Mouse (Mus musculus) forebrain, embryonic 13.5 days (tissue): Measurements from ENCODE around the gene Clec2g. TPM values are rescaled to one million over a fixed set of nuclear protein-coding genes. Genes with fewer than 3 reads are reported as not detected.
"Not testable (repeated sequence)": the region's sequence is repeated elsewhere in the genome, so short reads cannot be mapped to it uniquely, and the experiment has no call there.

Experiments
- ATAC-seq: fragments of 200-750 bp; cut with Nextera tagmentation; 2 replicates; pipeline ENCODE4 v1.8.0; 2017
- H3K27ac ChIP-seq: fragments of 300-500 bp; sonication (generic); 2 replicates; pipeline ENCODE4 v1.5.1; 2015; ENCODE audit warnings: inconsistent platforms, mild to moderate bottlenecking, moderate library complexity
- H3K27me3 ChIP-seq: fragments of 300-500 bp; sonication (generic); 2 replicates; pipeline ENCODE4 v1.6.1; 2015; ENCODE audit warnings: mild to moderate bottlenecking, inconsistent platforms
- H3K36me3 ChIP-seq: fragments of 300-500 bp; sonication (generic); 2 replicates; pipeline ENCODE4 v1.6.1; 2015; ENCODE audit warnings: mild to moderate bottlenecking, inconsistent platforms; ENCODE audit not compliant: poor library complexity, severe bottlenecking
- H3K4me1 ChIP-seq: fragments of 300-500 bp; sonication (generic); 2 replicates; pipeline ENCODE4 v1.6.1; 2015; ENCODE audit warnings: inconsistent platforms
- H3K4me2 ChIP-seq: fragments of 300-500 bp; sonication (generic); 2 replicates; pipeline ENCODE4 v1.6.1; 2015; ENCODE audit warnings: inconsistent platforms, mild to moderate bottlenecking, moderate library complexity
- H3K4me3 ChIP-seq: fragments of 300-500 bp; sonication (generic); 2 replicates; pipeline ENCODE4 v1.5.1; 2015; ENCODE audit warnings: mild to moderate bottlenecking, inconsistent platforms
- H3K9ac ChIP-seq: fragments of 300-500 bp; sonication (generic); 2 replicates; pipeline ENCODE4 v1.6.1; 2015; ENCODE audit warnings: mild to moderate bottlenecking, inconsistent platforms
- H3K9me3 ChIP-seq: fragments of 300-500 bp; sonication (generic); replicated peaks from 2 replicates; pipeline ENCODE4 v1.6.1; 2016; ENCODE audit warnings: inconsistent platforms
- WGBS: fragments of 180-500 bp; shearing (Covaris S2); methylation state at CpG from one replicate; pipeline ENCODE4 v1.1.7; 2015; 5-methylcytosine and 5-hydroxymethylcytosine counted together
- polyA plus RNA-seq: library from polyadenylated mRNA; unstranded; fragments of >200 nt; fragmentation: Nextera tagmentation; extraction: Ambion mirVana; gene quantifications from 2 replicates; pipeline ENCODE4 v1.2.1, GENCODE M21; 2015

The Clec2g gene
- polyA plus RNA-seq, 1 experiment from 2014 or later = not detected

DNA sequence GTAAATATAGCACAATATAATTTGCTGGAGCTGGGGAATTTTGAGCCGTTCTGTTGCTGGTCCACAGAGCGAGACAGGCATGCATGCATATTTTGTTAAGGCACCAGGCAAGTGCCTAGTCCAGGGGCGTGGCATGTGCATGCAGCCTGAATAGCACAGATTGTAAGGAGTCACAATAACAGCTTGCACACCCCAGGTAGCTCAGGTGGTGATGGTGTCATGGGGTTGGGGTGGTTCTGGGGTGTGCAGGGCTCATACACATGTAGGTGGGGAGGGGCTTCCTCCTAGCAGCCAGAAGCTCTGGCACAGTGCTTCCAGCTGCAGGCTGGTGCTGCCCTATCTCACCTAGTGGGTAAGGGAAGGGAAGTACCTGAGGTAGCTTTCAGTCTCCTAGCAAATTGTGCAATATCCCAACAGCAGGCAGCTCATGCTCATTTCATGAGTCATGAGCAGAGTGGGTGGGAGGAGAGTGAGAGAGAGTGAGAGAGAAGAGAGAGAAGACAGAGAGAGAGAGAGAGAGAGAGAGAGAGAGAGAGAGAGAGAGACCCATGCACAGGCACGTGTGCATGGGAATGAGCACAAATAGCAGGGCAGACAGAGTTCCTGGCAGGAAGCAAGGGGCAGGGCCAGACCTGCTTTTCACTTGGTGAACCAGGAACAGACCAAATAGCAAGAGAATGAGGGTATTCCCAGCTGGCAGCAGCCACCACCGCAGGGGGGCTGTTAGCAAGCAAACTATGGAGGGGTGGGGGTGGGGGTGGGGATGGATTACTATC is 7.7 kb downstream of the Clec2g start:
- H3K27me3 ChIP-seq = no peaks in the 10 kb centered on the region
- ATAC-seq = no peak
- no peak overlapping the region for H3K4me2 ChIP-seq
- no peaks in the 10 kb centered on the region for H3K36me3 ChIP-seq
- 82% methylated on average over 5 of the region's 5 CpGs for WGBS
- H3K27ac ChIP-seq = no peak overlapping the region
- 0 out of 2 replicates have a peak, but pooled peaks cover 2% of the 10 kb centered on the region for H3K9me3 ChIP-seq
- no peaks in the 10 kb centered on the region for H3K4me1 ChIP-seq
- H3K9ac ChIP-seq = no peak overlapping the region
- H3K4me3 ChIP-seq = no peak overlapping the region

DNA sequence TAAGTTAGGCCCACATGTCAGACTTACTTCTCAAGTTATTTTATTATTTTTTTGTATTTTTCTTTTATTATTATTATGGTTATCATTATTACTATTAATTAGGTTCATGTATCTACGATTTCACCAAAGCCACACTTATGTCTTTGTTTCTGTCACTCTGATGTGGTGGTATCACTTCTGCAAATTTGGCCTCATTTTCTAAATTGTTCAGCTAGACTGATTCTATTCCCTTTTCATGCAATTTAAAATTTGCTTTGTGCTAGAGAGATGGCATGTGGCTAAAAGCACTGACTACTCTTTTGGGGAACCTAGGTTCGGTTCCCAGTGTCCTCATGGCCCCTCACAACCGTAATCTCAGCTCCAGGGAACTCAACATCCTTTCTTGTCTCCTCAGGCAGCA is 11.4 kb downstream of the Clec2g start:
- no peak for ATAC-seq
- Histone ChIP-seq H3K4me3 (no peak overlapping the region), H3K4me2 (no peak overlapping the region), H3K27ac (no peak overlapping the region), H3K9me3 (0 out of 2 replicates have a peak, but pooled peaks cover 2% of the 10 kb centered on the region), H3K4me1 (no peaks in the 10 kb centered on the region), H3K9ac (no peak overlapping the region), H3K27me3 (no peaks in the 10 kb centered on the region), H3K36me3 (no peaks in the 10 kb centered on the region)
- WGBS = 79% methylated on average over 3 of the region's 3 CpGs

DNA sequence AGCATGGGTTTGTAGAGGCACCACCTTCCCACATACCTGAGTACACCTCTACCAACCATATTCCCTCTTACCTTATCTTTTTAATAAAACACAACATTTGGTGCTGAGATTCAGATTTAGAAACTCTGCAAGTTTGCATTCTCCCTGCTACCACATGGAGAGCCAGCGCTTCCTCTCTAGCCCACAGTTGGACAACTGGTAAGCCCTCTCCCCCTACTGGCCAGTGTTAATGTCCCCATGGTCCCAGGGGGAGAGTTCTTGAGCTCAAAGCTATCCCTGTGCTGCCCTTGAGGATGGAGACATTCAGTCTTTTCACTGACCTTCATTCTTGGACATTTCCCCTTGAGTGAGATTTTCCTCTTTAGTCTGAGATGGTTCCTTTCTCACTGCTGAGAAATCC is 26.9 kb downstream of the Clec2g start:
- WGBS = 79% methylated on average over 1 of the region's 1 CpGs
- Histone ChIP-seq H3K9ac (no peak overlapping the region), H3K27ac (no peak overlapping the region), H3K4me3 (no peak overlapping the region), H3K4me2 (no peak overlapping the region), H3K4me1 (no peaks in the 10 kb centered on the region), H3K9me3 (no peaks in the 10 kb centered on the region), H3K36me3 (no peaks in the 10 kb centered on the region), H3K27me3 (no peaks in the 10 kb centered on the region)
- ATAC-seq = no peak

DNA sequence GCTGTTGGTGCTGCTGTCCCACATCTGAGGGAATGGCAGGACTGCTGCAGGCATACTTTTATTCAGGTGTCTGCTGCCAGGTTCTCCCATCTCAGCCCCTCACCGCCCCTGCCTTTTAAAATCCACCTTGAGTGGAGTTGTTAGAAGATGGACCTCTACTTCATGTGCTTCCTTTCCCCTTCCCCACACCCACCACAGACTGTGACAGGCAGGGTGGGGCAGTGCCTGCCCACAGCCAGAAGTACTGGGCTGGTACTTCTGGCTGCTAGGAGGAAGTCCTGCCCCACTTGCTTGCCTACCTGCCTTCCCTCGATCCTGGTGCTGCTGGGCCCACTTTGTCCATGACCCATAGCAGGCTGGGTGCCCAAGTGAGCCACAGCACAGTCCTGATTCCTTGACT is 27.9 kb downstream of the Clec2g start:
- not testable (repeated sequence) for H3K4me1 ChIP-seq, H3K36me3 ChIP-seq, H3K9me3 ChIP-seq, ATAC-seq, H3K4me3 ChIP-seq, H3K9ac ChIP-seq, H3K27me3 ChIP-seq, H3K4me2 ChIP-seq, H3K27ac ChIP-seq
- 92% methylated on average over 2 of the region's 2 CpGs for whole genome bisulfite sequencing

DNA sequence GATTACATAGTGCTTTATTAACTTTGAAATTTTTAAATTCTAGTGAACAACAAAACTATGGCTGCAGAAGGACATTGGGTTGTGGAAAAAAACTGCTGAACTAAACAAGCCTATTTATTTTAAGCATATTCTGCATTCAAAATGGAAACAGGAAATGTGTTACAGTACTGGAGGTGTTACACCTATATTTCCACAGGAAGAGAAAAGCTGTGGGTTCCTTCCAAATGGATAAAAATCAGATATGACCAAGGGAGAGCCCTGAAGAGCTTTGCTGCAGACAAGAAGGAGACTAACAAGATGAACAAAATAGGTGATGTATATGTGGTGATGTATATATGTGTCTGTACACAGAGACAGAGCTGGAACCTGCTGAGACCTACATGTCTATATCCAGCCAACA is 30.3 kb downstream of the Clec2g start:
- no peak for ATAC-seq
- Histone ChIP-seq H3K4me1 (no peaks in the 10 kb centered on the region), H3K27ac (no peak overlapping the region), H3K9ac (no peak overlapping the region), H3K4me2 (no peak overlapping the region), H3K27me3 (no peaks in the 10 kb centered on the region), H3K9me3 (no peaks in the 10 kb centered on the region), H3K36me3 (no peaks in the 10 kb centered on the region), H3K4me3 (no peak overlapping the region)

DNA sequence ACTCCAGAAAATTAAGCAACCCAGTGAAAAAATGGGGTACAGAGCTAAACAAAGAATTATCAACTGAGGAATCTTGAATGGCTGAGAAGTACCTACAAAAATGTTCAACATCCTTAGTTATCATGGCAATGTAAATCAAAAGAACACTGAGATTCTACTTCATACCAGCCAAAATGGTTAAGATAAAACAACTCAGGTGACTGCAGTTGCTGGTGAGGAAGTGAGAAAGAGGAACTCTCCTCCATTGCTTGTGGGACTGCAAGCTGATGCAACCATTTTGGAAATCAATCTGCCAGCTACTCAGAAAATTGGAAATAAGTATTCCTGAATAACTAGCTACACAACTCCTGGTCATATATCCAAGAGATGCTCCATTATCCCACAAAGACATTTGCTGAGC is 34.3 kb downstream of the Clec2g start:
- ATAC-seq = no peak
- Histone ChIP-seq H3K4me1 (no peaks in the 10 kb centered on the region), H3K4me2 (no peak overlapping the region)

DNA sequence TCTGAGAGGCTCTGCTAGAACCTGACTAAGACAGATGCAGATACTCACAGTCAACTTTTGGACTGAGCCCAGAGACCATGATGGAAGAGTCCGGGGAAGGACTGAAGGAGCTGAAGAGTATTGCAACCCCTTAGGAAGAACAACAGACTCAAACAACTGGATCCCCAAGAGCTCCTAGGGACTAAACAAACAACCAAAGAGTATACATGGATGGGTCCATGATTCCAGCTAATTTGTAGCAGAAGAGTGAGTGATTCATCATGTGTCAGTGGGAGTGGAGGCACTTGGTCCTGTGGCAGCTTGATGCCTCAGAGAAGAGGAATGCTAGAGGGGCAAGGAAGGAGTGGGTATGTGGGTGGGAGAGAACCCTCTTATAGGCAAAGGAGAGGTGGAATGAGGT is 35.6 kb downstream of the Clec2g start:
- 92% methylated on average over 1 of the region's 1 CpGs for WGBS
- Histone ChIP-seq H3K4me3 (no peak overlapping the region), H3K9ac (no peak overlapping the region), H3K4me2 (no peak overlapping the region), H3K9me3 (no peaks in the 10 kb centered on the region), H3K27me3 (no peaks in the 10 kb centered on the region), H3K36me3 (no peaks in the 10 kb centered on the region), H3K4me1 (no peaks in the 10 kb centered on the region), H3K27ac (no peak overlapping the region)
- no peak for ATAC-seq

More for the DNA sequence above, 34.3 kb downstream of the Clec2g start:
- H3K9ac ChIP-seq = no peak overlapping the region
- H3K27ac ChIP-seq = no peak overlapping the region
- no peaks in the 10 kb centered on the region for H3K9me3 ChIP-seq
- no peak overlapping the region for H3K4me3 ChIP-seq
- H3K27me3 ChIP-seq = no peaks in the 10 kb centered on the region
- H3K36me3 ChIP-seq = no peaks in the 10 kb centered on the region

DNA sequence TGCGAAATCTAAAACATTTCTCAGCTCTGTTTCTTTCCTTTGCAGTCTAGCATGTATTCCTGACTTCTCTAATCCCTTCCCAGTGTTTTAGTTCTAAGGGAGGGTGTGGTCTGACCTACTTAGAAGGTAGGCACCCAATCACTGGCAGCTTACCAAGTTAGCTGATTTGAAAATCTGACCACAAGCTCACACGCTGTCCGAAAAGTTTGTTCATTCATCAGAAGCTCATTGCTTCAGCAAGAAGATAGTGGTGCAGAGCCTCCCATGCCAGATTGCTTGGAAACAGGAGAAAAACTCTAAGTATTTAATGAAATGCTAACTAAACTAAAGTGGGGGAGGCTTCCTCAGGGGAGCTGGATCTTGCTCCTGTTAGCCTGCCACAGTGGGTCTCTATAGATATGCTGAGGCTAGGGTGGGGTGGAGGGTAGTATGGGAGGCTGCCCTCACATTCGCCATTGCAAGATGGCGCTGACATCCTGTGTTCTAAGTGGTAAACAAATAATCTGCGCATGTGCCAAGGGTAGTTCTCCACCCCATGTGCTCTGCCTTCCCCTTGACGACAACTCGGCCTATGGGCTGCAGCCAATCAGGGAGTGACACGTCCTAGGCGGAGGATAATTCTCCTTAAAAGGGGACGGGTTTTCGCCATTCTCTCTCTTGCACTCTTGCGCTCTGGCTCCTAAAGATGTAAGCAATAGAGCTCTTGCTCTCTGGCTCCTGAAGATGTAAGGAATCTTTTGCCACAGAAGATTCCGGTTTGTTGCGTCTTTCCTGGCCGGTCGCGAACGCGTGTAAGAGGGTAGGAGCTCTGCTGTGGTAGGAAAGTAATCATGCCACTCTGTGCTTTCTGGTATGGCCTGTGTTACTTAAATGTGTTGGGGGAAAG is 36.6 kb downstream of the Clec2g start:
- ATAC-seq, H3K9me3 ChIP-seq, H3K27me3 ChIP-seq, H3K4me1 ChIP-seq, H3K27ac ChIP-seq, H3K36me3 ChIP-seq, H3K9ac ChIP-seq, H3K4me2 ChIP-seq, H3K4me3 ChIP-seq: not testable (repeated sequence)
- 95% methylated on average over 20 of the region's 20 CpGs for WGBS

DNA sequence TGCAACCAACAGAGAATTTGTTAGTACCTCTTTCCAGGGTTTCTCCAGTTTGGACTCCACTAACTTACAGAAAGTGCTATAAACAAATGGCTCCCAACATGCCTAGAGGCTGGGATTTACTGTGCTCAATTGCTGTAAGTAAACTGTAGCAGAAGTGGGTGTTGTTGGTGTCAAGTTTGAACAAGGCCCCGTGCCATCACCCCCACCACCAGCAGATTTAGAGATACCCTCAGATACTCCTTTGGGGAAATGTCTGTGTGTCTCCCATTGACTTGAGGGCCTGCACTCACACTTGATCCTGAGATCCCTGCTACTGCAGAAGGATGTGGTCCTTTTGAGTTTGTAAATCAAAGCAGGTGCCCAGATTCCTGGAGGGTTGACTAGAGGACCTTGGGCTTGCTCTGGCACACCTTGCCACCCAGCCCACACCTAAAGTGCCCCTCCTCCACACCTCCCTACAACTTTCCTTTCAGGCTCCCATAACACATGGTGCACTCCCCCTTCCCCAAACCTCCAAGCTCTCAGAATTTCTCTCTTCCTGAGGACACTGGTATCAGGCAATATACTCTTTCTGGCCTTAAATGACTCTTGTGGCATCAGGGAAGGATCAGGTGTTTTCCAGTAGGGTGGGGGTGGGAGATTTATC is 37.3 kb downstream of the Clec2g start:
- WGBS = 67% methylated on average over 1 of the region's 1 CpGs
- Histone ChIP-seq H3K27me3 (no peaks in the 10 kb centered on the region), H3K4me1 (no peaks in the 10 kb centered on the region), H3K4me2 (no peak overlapping the region), H3K36me3 (no peaks in the 10 kb centered on the region), H3K9me3 (no peaks in the 10 kb centered on the region), H3K9ac (no peak overlapping the region), H3K27ac (no peak overlapping the region), H3K4me3 (no peak overlapping the region)
- no peak for ATAC-seq

DNA sequence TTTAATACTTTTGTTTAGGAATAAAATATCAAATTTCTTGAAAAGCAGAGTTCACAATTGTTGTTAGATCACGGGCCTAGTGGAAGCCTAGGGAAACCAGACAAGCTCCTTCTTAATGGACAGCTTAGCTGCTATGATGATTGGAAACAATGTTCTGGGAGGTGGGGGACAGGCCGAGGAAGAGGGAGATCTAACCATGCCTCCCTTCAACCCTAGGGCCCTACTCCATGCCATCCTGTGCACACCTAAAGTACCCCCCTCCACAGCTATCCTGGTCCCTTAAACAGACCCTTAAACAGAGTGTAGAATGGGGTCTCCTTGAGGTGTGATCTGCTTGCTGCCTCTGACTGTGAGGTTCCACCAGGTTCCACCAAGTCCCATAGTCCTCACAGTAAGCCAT is 38.0 kb downstream of the Clec2g start:
- no peak overlapping the region for H3K27ac ChIP-seq
- no peaks in the 10 kb centered on the region for H3K36me3 ChIP-seq
- 0 out of 2 replicates have a peak, but pooled peaks have one; percentile 19 for ATAC-seq
- H3K27me3 ChIP-seq = no peaks in the 10 kb centered on the region
- H3K4me3 ChIP-seq = no peak overlapping the region
- no peaks in the 10 kb centered on the region for H3K4me1 ChIP-seq
- H3K9me3 ChIP-seq = no peaks in the 10 kb centered on the region
- 81% methylated on average over 2 of the region's 2 CpGs for WGBS
- no peak overlapping the region for H3K4me2 ChIP-seq
- no peak overlapping the region for H3K9ac ChIP-seq

DNA sequence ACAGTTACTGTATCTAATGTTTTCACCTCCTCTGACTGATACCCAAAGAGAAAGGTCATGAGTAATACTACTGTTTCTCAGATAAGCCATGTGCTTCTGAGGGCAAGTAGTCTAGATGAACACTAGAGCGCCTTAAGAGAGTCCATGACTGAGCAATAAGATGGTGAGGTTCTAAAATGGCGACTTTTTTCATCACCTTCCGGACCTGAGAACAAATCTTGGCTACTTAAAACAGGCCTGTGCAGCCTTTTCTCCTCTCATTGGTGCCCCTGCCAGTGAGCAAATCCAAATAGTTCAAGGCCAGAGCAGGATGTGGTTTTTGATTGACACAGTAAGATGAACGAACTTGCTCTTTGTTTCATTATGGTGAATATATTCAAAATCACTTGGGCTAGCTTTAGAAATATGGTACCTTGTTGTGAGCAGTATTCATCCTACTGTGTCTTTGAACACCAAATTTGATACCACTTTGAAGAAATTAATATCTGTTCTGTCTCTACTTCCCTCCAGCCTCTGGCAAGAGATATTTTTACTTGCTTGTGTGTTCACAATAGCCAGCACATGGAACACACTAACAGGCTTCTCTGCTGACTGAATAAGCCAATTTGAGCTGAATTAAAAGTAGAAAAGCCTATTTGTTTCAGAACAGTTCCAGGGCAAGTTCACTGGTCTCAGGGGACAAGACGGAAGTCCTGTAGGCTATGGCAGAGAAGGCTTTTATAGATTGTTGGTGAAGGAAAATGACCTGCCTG is 38.7 kb downstream of the Clec2g start:
- WGBS = 85% methylated on average over 5 of the region's 5 CpGs
- Histone ChIP-seq H3K4me2 (no peak overlapping the region), H3K4me1 (no peaks in the 10 kb centered on the region), H3K27ac (no peak overlapping the region), H3K27me3 (no peaks in the 10 kb centered on the region), H3K9me3 (no peaks in the 10 kb centered on the region), H3K36me3 (no peaks in the 10 kb centered on the region), H3K4me3 (no peak overlapping the region), H3K9ac (no peak overlapping the region)
- ATAC-seq = no peak

DNA sequence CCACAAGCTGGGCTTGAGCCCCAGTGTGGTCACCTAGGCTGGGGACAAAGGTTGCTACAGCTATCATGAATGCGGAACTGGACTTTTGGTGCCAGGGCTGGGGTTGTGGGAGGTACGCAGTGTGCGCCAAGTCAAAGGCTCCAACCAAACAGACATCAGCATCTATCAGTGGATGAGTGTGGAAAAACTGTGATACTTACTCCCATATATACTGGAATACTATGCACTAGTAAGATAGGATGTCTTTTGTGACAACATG is 39.2 kb downstream of the Clec2g start:
- Histone ChIP-seq H3K4me1 (no peaks in the 10 kb centered on the region), H3K27ac (no peak overlapping the region), H3K4me3 (no peak overlapping the region), H3K27me3 (no peaks in the 10 kb centered on the region), H3K36me3 (no peaks in the 10 kb centered on the region), H3K9me3 (no peaks in the 10 kb centered on the region), H3K4me2 (no peak overlapping the region), H3K9ac (no peak overlapping the region)
- WGBS = 96% methylated on average over 3 of the region's 3 CpGs
- ATAC-seq = no peak
